Mouse (Mus musculus): ENCODE results near the gene Tunar.
A peak's percentile ranks its signal among the peaks of the same experiment; 100 is the strongest.

The Tunar gene

DNA sequence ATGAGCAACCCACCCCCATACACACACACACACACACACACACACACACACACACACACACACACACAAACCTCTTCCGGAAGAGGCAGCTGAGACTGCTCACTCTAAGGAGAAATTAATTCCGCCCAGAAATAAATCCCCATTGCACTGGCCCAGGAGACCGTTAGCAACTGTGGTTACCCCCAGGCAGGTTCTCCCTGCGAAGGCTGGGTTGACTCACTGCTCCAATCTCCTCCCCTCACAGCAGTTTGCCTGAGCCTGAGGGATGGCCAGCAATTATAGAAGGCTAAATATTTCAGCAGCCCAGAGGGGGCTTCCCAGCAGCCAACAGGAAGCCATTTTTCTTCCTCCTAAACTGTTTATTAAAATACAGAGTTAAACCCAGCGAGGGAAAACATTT is 64.5 kb downstream of the Tunar start:
- DNase-seq (ENCODE audit: low read depth in 1 of 2, low spot score in 2 of 2): no peak

DNA sequence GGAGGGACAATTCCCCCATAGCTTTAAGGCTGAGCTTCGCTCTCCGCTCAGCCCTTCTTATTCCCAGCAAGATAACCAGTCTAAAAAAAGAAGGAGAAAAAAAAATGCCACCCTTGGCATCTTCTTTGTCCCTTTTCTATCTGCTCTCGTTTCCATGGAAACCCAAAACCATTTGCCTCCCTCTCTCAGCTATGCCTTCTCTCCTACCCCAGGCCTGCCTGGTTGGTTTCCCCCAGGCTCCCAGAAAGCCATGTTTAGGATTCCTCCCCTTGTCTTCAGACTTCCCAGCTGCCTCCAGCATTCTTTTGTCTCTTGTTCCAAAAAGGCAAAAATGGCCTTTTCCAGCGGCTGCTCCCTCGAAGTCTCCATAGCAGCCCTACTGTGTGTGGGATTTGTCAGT is 70.1 kb downstream of the Tunar start:
- no peak for DNase-seq (ENCODE audit: low read depth in 1 of 2, low spot score in 2 of 2)

DNA sequence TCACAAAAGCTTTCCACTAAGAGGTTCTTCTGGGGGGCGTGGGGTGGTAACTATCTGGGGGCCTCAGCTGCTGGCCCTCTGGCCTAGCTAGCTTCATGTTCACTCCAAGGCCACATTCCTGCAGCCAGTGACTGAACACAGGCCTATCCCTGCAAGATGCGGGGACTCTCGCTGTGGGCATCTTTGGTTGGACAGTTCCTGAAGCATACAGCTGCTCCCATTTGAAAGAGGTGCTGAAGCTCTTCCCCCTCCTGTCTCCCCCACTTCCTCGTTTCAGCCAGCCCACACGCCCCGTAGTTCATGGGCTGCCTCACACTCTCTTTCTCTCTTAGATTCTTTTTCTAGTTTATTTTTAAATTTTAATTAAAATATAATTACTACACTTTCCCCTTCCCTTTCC is 72.3 kb downstream of the Tunar start:
- DNase-seq (ENCODE audit: low read depth in 1 of 2, low spot score in 2 of 2): no peak

DNA sequence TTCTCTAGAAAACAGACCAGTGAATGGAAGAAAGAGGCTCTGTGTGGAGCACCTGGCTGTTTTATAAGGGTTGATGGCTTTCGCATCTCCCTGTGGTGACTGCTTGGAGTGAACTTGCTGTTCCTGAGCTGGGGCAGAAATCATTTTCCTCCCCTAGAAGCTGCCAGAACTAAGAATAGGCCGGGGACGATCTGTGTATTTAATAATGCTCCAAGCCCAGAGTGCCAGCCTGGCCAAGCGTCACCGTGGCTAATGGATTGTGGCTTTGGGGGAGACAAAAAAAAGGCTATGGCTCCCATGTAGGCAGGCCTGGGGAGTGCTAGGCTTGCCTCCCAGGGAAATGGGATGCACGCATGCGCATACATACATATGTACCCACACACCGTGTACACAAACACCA is 80.2 kb downstream of the Tunar start:
- no peak for DNase-seq (ENCODE audit: low read depth in 1 of 2, low spot score in 2 of 2)

DNA sequence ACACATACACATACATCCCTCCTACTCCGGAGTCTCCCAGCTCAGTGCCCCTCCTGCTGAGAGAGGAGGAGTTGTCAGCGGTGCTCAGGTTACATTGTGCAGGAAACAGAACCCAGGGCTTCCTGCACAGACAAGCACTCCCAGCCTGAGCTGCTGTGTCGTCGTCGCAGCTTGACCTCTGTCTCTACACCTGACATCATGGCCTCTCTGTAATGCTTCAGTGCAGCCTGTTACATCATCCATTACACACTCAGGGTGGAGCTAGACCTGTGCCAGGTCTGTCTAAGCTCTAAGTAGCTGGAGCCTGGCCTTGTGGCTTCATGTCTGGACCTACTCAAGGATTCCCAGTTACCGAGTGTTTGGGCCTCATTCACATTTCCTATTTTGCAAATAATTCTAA is 86.8 kb downstream of the Tunar start:
- no peak for DNase-seq (ENCODE audit: low read depth in 1 of 2, low spot score in 2 of 2)

DNA sequence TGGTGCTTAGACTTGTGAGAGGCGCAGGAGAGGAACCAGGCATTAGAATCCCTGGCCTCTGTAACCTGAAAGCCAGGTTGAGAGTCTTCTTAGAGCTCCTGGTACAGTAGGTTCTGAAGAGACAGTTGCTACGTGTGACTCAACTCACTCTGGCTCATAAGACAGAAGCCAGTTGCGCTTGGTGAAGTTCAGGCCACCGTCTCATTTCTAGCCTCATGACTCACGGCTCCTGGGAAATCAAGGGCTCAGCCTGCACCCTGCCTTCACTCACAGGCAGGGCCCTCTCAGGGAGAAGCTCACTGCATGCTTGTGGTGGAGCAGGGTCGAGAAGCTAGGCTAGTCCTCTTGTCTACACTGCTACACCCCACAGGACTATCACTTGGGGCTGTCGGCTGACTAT is 92.9 kb downstream of the Tunar start:
- no peak for DNase-seq (ENCODE audit: low read depth in 1 of 2, low spot score in 2 of 2)

DNA sequence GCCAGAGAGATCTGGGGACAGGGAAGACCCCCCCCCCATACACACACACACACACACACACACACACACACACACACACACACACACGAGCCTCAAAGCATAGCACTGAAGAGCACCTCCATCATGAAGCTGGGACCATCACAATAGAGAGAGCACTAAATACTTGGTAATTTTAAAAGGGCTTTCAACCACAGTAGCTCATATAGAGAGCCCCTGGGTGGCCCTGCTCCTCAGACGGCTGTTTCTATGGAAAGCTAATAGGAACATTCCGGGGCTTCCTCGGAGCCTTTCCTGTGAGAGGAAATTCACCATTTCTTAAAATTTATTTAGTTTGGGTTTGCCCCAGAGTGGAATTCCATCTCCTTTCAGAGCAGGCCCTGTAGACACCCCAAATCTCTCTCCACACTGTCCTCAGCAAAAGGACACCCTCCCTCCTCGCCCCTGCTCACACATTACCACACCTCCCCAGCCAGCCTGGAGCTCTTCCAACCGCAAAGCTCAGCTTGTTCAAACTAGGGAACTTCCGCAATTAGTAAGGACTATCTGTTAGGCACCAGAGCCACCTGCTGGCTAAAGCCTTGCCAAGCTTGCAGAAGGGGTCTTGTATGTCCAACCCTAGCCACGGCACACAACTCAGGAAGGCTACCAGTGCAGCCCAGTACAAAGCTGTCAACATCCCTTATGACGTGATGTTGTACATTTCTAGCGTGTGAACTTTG is 93.5 kb downstream of the Tunar start:
- DNase-seq (ENCODE audit: low read depth in 1 of 2, low spot score in 2 of 2): peak; percentile 5 to 24

DNA sequence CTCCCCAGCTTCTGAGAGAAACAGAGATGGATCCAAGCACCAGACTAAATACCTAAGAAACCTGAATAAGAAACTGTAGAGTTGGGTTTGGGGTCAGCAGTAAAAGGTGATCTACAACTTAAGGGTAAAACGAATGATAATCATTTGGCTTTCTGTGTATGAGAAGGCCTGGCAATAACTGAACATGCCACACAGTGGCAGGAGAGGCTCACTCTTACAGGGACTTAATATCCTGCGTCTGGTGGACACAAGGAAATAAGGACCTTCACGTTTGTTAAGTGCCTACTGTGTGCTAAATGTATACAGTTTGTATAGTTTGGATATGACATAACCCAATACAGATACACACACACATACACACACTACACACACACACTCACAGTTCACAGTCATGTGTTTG is 98.2 kb downstream of the Tunar start:
- DNase-seq (ENCODE audit: low read depth in 1 of 2, low spot score in 2 of 2): no peak

DNA sequence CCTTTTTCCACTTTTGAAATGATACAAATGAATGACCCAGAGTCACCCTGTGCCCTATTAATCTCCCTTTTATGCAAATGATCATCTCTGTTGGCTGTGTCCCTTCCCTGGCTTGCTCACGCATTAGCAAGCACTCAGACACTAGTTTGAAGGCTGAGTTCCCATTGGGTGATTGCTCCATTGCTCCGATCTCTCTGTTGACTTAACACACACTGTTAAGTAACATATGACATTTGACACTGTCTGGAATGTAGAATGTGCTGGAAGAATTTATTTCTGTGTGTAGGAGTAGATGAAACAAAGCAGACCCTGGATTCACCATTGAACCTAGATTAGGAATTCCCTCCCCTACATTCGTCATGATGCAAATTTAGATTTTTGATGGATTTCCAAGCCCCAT is 99.1 kb downstream of the Tunar start:
- DNase-seq (ENCODE audit: low read depth in 1 of 2, low spot score in 2 of 2): no peak

Data from monocyte, adult 2 months (primary cell).